8 mouse cellular contexts compared by ENCODE assay signal in the genomic region with DNA sequence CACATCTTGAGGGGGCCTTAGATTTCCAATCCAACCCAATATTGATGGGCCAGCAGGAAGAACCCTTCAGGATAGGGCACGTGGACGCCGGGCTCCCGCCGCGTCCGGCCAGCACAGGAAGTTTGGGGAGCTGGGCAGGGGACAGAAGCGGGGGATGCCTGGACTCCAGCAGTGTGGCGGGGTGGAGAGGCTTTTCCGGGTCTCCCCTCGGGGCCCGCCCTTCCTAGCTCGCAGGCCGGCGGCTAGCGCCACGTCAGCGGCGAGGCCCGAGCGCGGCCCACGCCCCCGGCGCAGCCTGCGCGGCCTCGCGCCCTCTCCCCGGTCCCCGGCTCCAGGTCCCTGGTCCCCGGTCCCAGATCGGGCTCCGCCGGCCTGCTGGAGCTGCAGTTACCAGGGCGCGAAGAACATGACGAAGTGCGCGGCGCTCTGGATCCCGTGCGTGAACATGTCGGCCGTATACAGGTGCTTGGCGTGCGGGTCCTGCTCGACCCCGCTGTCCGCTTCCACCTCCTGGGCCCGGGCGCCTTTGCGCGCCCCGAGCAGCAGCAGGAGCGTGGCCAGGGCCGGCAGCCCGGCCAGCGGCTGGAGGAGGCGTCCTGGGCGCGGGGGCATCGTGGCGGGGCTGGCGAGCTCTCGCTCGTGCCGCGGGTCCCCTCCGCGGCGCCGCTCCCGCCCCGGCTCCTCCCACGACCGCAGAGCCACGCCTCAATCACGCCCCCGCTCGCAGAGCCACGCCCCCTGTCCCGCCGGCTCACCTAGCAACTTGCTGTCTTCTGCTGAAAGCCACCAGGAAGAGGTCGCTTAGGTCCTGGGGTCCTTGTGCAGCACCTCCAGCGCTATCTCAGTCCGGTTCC. TPM values are rescaled to one million over a fixed set of nuclear protein-coding genes. Genes with fewer than 3 reads are reported as not detected.
DNase-seq lines count a peak whose midpoint lies in the region; ATAC-seq lines count a peak whose summit lies in the region.

No protein-coding gene starts in this region.

- no peaks in the 10 kb centered on the region for H3K9me3 ChIP-seq in forebrain, embryonic 11.5 days (ENCODE audit: control insufficient read depth, low read length)
- H3K9me3 ChIP-seq in heart, embryonic 16.5 days (replicated peaks; ENCODE audit: control insufficient read depth, low read length), result no peaks in the 10 kb centered on the region
- H3K9me3 ChIP-seq in liver, embryonic 15.5 days (replicated peaks), result no peaks in the 10 kb centered on the region
- no peaks in the 10 kb centered on the region for H3K9me3 ChIP-seq in neural tube, embryonic 11.5 days (ENCODE audit: control insufficient read depth, low read length)
- H3K9me3 ChIP-seq in stomach, embryonic 16.5 days (replicated peaks; ENCODE audit: control insufficient read depth, low read length), result no peaks in the 10 kb centered on the region

- peaks cover 1% of the 10 kb centered on the region; the same call in 1 of the 2 replicates for H3K36me3 ChIP-seq in forebrain, embryonic 11.5 days (ENCODE audit: control insufficient read depth, insufficient read depth, low read length)
- 0 out of 2 replicates have a peak, but pooled peaks cover 4% of the 10 kb centered on the region for H3K36me3 ChIP-seq in heart, embryonic 16.5 days (ENCODE audit: control insufficient read depth, insufficient read depth)
- H3K36me3 ChIP-seq in liver, embryonic 15.5 days (replicated peaks), result peaks cover 3% of the 10 kb centered on the region
- no peaks in the 10 kb centered on the region for H3K36me3 ChIP-seq in neural tube, embryonic 11.5 days (ENCODE audit: control insufficient read depth, insufficient read depth, low read length)
- no peaks in the 10 kb centered on the region for H3K36me3 ChIP-seq in stomach, embryonic 16.5 days (ENCODE audit: control insufficient read depth, insufficient read depth, low read length)

- WGBS in forebrain, embryonic 11.5 days, result under 1% methylated on average over 84 of the region's 87 CpGs
- WGBS in heart, embryonic 16.5 days, result under 1% methylated on average over 87 of the region's 87 CpGs
- WGBS in liver, embryonic 15.5 days (ENCODE audit: insufficient replicate concordance), result under 1% methylated on average over 87 of the region's 87 CpGs
- WGBS in neural tube, embryonic 11.5 days, result under 1% methylated on average over 81 of the region's 87 CpGs
- under 1% methylated on average over 80 of the region's 87 CpGs for WGBS in stomach, embryonic 16.5 days

- peak overlapping the region; percentile 82 for H3K4me2 ChIP-seq in forebrain, embryonic 11.5 days (ENCODE audit: low read depth, low read length, severe bottlenecking)
- peak overlapping the region; percentile 79 for H3K4me2 ChIP-seq in heart, embryonic 16.5 days (ENCODE audit: low read depth, low read length)
- peak overlapping the region; percentile 99 for H3K4me2 ChIP-seq in liver, embryonic 15.5 days
- peak overlapping the region; percentile 91 for H3K4me2 ChIP-seq in neural tube, embryonic 11.5 days (ENCODE audit: low read depth)
- H3K4me2 ChIP-seq in stomach, embryonic 16.5 days (ENCODE audit: low read depth, low read length), result peak overlapping the region; percentile 71

- H3K9ac ChIP-seq in forebrain, embryonic 11.5 days (ENCODE audit: low read length), result peak overlapping the region; percentile 79
- peak overlapping the region; percentile 90 for H3K9ac ChIP-seq in heart, embryonic 16.5 days (ENCODE audit: low read length)
- peak overlapping the region; percentile 83 for H3K9ac ChIP-seq in liver, embryonic 15.5 days
- H3K9ac ChIP-seq in neural tube, embryonic 11.5 days (ENCODE audit: low read length), result peak overlapping the region; percentile 87
- peak overlapping the region; percentile 94 for H3K9ac ChIP-seq in stomach, embryonic 16.5 days (ENCODE audit: low read length)

- H3K27ac ChIP-seq in forebrain, embryonic 11.5 days (ENCODE audit: low read depth, low read length), result peak overlapping the region; percentile 54; the same call in 1 of the 2 replicates
- H3K27ac ChIP-seq in heart, embryonic 16.5 days (ENCODE audit: low read length), result peak overlapping the region; percentile 91
- H3K27ac ChIP-seq in liver, embryonic 15.5 days (replicated peaks), result peak overlapping the region; percentile 82
- peak overlapping the region; percentile 64; the same call in 1 of the 2 replicates for H3K27ac ChIP-seq in neural tube, embryonic 11.5 days (ENCODE audit: low read depth, low read length)
- H3K27ac ChIP-seq in stomach, embryonic 16.5 days (ENCODE audit: low read length), result peak overlapping the region; percentile 94

- ATAC-seq in forebrain, embryonic 11.5 days (replicated peaks; ENCODE audit: low FRiP score), result peak; percentile 91
- peak; percentile 92 for ATAC-seq in heart, embryonic 16.5 days (replicated peaks; ENCODE audit: extremely low read depth, insufficient read depth, low FRiP score)
- peak; percentile 85 for ATAC-seq in liver, embryonic 15.5 days (ENCODE audit: insufficient read depth)
- ATAC-seq in neural tube, embryonic 11.5 days (ENCODE audit: insufficient read depth, low FRiP score, low TSS enrichment), result peak; percentile 90
- peak; percentile 94 for ATAC-seq in stomach, embryonic 16.5 days (ENCODE audit: insufficient read depth, low FRiP score)

- no peaks in the 10 kb centered on the region for H3K27me3 ChIP-seq in forebrain, embryonic 11.5 days (ENCODE audit: control insufficient read depth, insufficient read depth, low read length)
- H3K27me3 ChIP-seq in heart, embryonic 16.5 days (ENCODE audit: control insufficient read depth, insufficient read depth, low read length), result no peaks in the 10 kb centered on the region
- H3K27me3 ChIP-seq in liver, embryonic 15.5 days, result peaks cover 12% of the 10 kb centered on the region; the same call in 1 of the 2 replicates
- H3K27me3 ChIP-seq in neural tube, embryonic 11.5 days (ENCODE audit: control insufficient read depth, insufficient read depth, low read length), result no peaks in the 10 kb centered on the region
- H3K27me3 ChIP-seq in stomach, embryonic 16.5 days (ENCODE audit: control insufficient read depth, insufficient read depth, low read length), result no peaks in the 10 kb centered on the region

- peak; percentile 86 to 94 for DNase-seq in CD8-positive naive resting alpha-beta T cell, adult 2 months (ENCODE audit: low read depth in 2 of 2, low spot score in 2 of 2)
- DNase-seq in c-Kit-positive CD71-negative TER-119-negative erythroid progenitor cells, embryonic 14.5 days (ENCODE audit: low read depth), result peak; percentile 60
- peak; percentile 93 for DNase-seq in forebrain, embryonic 11.5 days (ENCODE audit: low spot score)
- DNase-seq in kidney, postnatal 25 days, result peak; percentile 91 to 92
- peak; percentile 88 for DNase-seq in neural tube, embryonic 11.5 days (ENCODE audit: low spot score)

- H3K4me1 ChIP-seq in forebrain, embryonic 11.5 days (replicated peaks; ENCODE audit: control insufficient read depth, insufficient read depth, low read length), result peaks cover 3% of the 10 kb centered on the region; the same call in 1 of the 2 replicates
- H3K4me1 ChIP-seq in heart, embryonic 16.5 days (ENCODE audit: control insufficient read depth, insufficient read depth, low read length), result peaks cover 28% of the 10 kb centered on the region
- peaks cover 46% of the 10 kb centered on the region for H3K4me1 ChIP-seq in liver, embryonic 15.5 days (replicated peaks)
- H3K4me1 ChIP-seq in neural tube, embryonic 11.5 days (ENCODE audit: control insufficient read depth, insufficient read depth, low read length), result peaks cover 4% of the 10 kb centered on the region
- peaks cover 26% of the 10 kb centered on the region for H3K4me1 ChIP-seq in stomach, embryonic 16.5 days (ENCODE audit: control insufficient read depth, insufficient read depth, low read length)

- H3K4me3 ChIP-seq in forebrain, embryonic 11.5 days (ENCODE audit: low read depth, low read length), result peak overlapping the region; percentile 81
- H3K4me3 ChIP-seq in heart, embryonic 16.5 days (ENCODE audit: low read length), result peak overlapping the region; percentile 79
- peak overlapping the region; percentile 81 for H3K4me3 ChIP-seq in liver, embryonic 15.5 days (replicated peaks)
- peak overlapping the region; percentile 89 for H3K4me3 ChIP-seq in neural tube, embryonic 11.5 days (ENCODE audit: low read depth, low read length)
- H3K4me3 ChIP-seq in stomach, embryonic 16.5 days (replicated peaks; ENCODE audit: low read length), result peak overlapping the region; percentile 93

RNA-seq across cellular contexts. Expression of a gene that starts 0.6 kb away (rescaled TPM):
- polyA plus RNA-seq in forebrain, embryonic 11.5 days (2014; fragmentation: Nextera tagmentation; extraction: Ambion mirVana), result 122 and 137 TPM in 2 replicates
- 164 TPM in 2 replicates for polyA plus RNA-seq in heart, embryonic 16.5 days (2015; fragmentation: Nextera tagmentation; extraction: Ambion mirVana)
- polyA plus RNA-seq in liver, embryonic 15.5 days (2015; fragmentation: Nextera tagmentation; extraction: Ambion mirVana), result 79.1 and 92.0 TPM in 2 replicates
- polyA plus RNA-seq in neural tube, embryonic 11.5 days (2014; fragmentation: Nextera tagmentation; extraction: Ambion mirVana), result 148 and 151 TPM in 2 replicates
- 242 and 252 TPM in 2 replicates for polyA plus RNA-seq in stomach, embryonic 16.5 days (2015; fragmentation: Nextera tagmentation; extraction: Ambion mirVana)

Comparison
In these comparisons a context has a peak if more than half of its experiments do, and no peak if none do; other contexts are left out.
1. Peak in every context shown above with its lines: DNase-seq, ATAC-seq, H3K4me3 ChIP-seq and H3K27ac ChIP-seq.